Mouse (Mus musculus): ENCODE measurements around the gene Lifr. TPM values are rescaled to one million over a fixed set of nuclear protein-coding genes. Genes with fewer than 3 reads are reported as not detected.

Gene Lifr
- polyA plus RNA-seq, 2 experiments, result 8.1 to 22.3 TPM

GRCm38 (mm10) chr15:7079631-7080337, 10.6 kb upstream of the Lifr start:
- DNase-seq (ENCODE audit: low read depth in 3 of 3, low spot score in 3 of 3) (no peak), ATAC-seq (ENCODE audit: insufficient read depth) (no peak)
- WGBS (ENCODE audit: insufficient replicate concordance), result 53% methylated on average over 4 of the region's 4 CpGs
- Histone ChIP-seq H3K9ac (replicated peaks) (no peak overlapping the region), H3K4me3 (ENCODE audit: insufficient read depth in 1 of 2, low read depth in 2 of 2, low read length in 2 of 2) (no peak overlapping the region), H3K4me2 (ENCODE audit: low read depth) (no peak overlapping the region), H3K9me3 (ENCODE audit: control insufficient read depth, low read length) (no peaks in the 10 kb centered on the region), H3K36me3 (replicated peaks; ENCODE audit: control insufficient read depth, insufficient read depth, low read depth) (no peaks in the 10 kb centered on the region), H3K4me1 (replicated peaks; ENCODE audit: control insufficient read depth in 2 of 2, insufficient read depth in 2 of 2, low read length in 1 of 2) (0 out of 4 replicates have a peak, but pooled peaks cover 0 to 2% of the 10 kb centered on the region in 2 experiments), H3K27ac (no peak overlapping the region), H3K27me3 (ENCODE audit: control insufficient read depth, insufficient read depth, low read length) (no peaks in the 10 kb centered on the region)
- TF ChIP-seq EP300 (IDR thresholded peaks at IDR 0.05; ENCODE audit: low read depth), result no peak
- no peak for TF ChIP-seq CTCF (IDR thresholded peaks at IDR 0.05; ENCODE audit: low read depth)

DNA sequence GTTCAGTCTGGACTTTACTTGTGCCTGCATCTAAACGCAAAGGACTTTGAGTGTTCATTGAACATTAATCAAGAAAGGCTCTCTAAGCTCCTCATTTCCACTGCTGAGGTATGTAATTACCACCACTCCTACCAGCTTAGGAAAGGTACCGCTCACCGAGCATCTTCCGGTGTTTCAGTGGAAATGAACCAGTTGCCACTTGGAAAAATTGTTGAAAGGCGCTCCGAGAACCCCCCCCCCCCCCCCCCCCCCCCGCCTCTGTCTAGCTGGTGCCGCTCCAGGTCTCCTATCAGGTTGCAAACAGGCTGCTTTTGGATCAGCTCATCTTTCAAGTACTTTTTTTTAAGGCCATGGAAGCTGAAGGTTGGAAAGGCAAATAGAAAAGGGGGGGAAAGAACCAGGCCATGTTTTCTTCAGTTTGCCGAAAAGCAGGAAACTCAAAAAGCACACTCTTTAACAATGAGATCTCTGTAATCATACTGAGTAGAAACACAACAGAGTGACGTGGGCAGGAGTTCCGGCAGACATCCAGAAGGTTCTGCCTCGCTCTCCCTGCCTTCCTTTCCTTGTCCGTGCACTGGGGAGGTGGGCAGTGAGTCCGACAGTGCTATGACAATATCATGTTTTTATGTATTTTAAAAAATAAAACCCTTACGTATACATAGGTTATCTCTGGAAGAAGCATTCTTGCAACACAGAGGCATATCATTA, 9.3 kb upstream of the Lifr start:
- no peak overlapping the region for H3K4me3 ChIP-seq (ENCODE audit: insufficient read depth in 1 of 2, low read depth in 2 of 2, low read length in 2 of 2)
- no peaks in the 10 kb centered on the region for H3K9me3 ChIP-seq (ENCODE audit: control insufficient read depth, low read length)
- no peak for ATAC-seq (ENCODE audit: insufficient read depth)
- TF ChIP-seq CTCF (IDR thresholded peaks at IDR 0.05; ENCODE audit: low read depth) (no peak), EP300 (IDR thresholded peaks at IDR 0.05; ENCODE audit: low read depth) (no peak)
- no peaks in the 10 kb centered on the region for H3K27me3 ChIP-seq (ENCODE audit: control insufficient read depth, insufficient read depth, low read length)
- no peak overlapping the region for H3K9ac ChIP-seq (replicated peaks)
- no peaks in the 10 kb centered on the region for H3K36me3 ChIP-seq (replicated peaks; ENCODE audit: control insufficient read depth, insufficient read depth, low read depth)
- DNase-seq (ENCODE audit: low read depth in 3 of 3, low spot score in 3 of 3), result no peak
- no peak overlapping the region for H3K4me2 ChIP-seq (ENCODE audit: low read depth)
- WGBS (ENCODE audit: insufficient replicate concordance), result 65% methylated on average over 14 of the region's 15 CpGs
- 0 out of 4 replicates have a peak, but pooled peaks cover 0 to 3% of the 10 kb centered on the region in 2 experiments for H3K4me1 ChIP-seq (replicated peaks; ENCODE audit: control insufficient read depth in 2 of 2, insufficient read depth in 2 of 2, low read length in 1 of 2)
- no peak overlapping the region for H3K27ac ChIP-seq

- WGBS (ENCODE audit: insufficient replicate concordance), result 36% methylated on average over 15 of the region's 15 CpGs
- Histone ChIP-seq H3K4me3 (ENCODE audit: insufficient read depth in 1 of 2, low read depth in 2 of 2, low read length in 2 of 2) (no peak overlapping the region), H3K9me3 (ENCODE audit: control insufficient read depth, low read length) (no peaks in the 10 kb centered on the region), H3K27ac (no peak overlapping the region), H3K36me3 (replicated peaks; ENCODE audit: control insufficient read depth, insufficient read depth, low read depth) (no peaks in the 10 kb centered on the region), H3K4me1 (replicated peaks; ENCODE audit: control insufficient read depth in 2 of 2, insufficient read depth in 2 of 2, low read length in 1 of 2) (0 out of 4 replicates have a peak, but pooled peaks cover 0 to 3% of the 10 kb centered on the region in 2 experiments), H3K27me3 (ENCODE audit: control insufficient read depth, insufficient read depth, low read length) (no peaks in the 10 kb centered on the region), H3K4me2 (ENCODE audit: low read depth) (no peak overlapping the region), H3K9ac (replicated peaks) (no peak overlapping the region)
- DNase-seq (ENCODE audit: low read depth in 3 of 3, low spot score in 3 of 3) (no peak), ATAC-seq (ENCODE audit: insufficient read depth) (no peak)
- TF ChIP-seq EP300 (IDR thresholded peaks at IDR 0.05; ENCODE audit: low read depth) (no peak), CTCF (IDR thresholded peaks at IDR 0.05; ENCODE audit: low read depth) (no peak)
Measured at GRCm38 (mm10) chr15:7081795-7082194, 8.6 kb upstream of the Lifr start.

DNA sequence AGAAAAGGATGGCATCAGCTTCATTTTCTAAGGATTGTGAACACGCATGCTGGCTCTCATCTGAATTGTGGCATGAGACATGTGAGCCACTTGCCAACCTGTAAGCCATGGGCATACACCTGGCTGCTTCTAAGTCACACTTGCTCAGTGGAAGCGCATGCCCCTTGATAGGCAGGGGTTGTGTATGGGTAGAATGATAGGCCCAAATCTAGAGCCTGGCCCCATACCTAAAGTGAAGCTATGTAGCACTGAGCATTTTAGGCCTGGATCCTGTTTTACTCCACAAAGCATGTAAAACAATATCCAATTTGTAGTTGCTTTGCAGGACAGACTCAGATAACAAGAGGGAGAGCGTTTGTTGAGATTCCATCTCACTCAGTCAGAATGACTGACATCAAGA, 7.5 kb upstream of the Lifr start:
- H3K4me3 ChIP-seq (ENCODE audit: insufficient read depth in 1 of 2, low read depth in 2 of 2, low read length in 2 of 2), result no peak overlapping the region
- no peaks in the 10 kb centered on the region for H3K27me3 ChIP-seq (ENCODE audit: control insufficient read depth, insufficient read depth, low read length)
- no peak overlapping the region for H3K27ac ChIP-seq
- H3K9ac ChIP-seq (replicated peaks), result no peak overlapping the region
- H3K9me3 ChIP-seq (ENCODE audit: control insufficient read depth, low read length), result no peaks in the 10 kb centered on the region
- DNase-seq (ENCODE audit: low read depth in 3 of 3, low spot score in 3 of 3) (no peak), ATAC-seq (ENCODE audit: insufficient read depth) (no peak)
- 0 out of 4 replicates have a peak, but pooled peaks cover 0 to 3% of the 10 kb centered on the region in 2 experiments for H3K4me1 ChIP-seq (replicated peaks; ENCODE audit: control insufficient read depth in 2 of 2, insufficient read depth in 2 of 2, low read length in 1 of 2)
- no peaks in the 10 kb centered on the region for H3K36me3 ChIP-seq (replicated peaks; ENCODE audit: control insufficient read depth, insufficient read depth, low read depth)
- 62% methylated on average over 3 of the region's 3 CpGs for WGBS (ENCODE audit: insufficient replicate concordance)
- TF ChIP-seq EP300 (IDR thresholded peaks at IDR 0.05; ENCODE audit: low read depth) (no peak), CTCF (IDR thresholded peaks at IDR 0.05; ENCODE audit: low read depth) (no peak)
- no peak overlapping the region for H3K4me2 ChIP-seq (ENCODE audit: low read depth)
